Mouse (Mus musculus): ENCODE measurements around the gene Mrpl53.

DNA sequence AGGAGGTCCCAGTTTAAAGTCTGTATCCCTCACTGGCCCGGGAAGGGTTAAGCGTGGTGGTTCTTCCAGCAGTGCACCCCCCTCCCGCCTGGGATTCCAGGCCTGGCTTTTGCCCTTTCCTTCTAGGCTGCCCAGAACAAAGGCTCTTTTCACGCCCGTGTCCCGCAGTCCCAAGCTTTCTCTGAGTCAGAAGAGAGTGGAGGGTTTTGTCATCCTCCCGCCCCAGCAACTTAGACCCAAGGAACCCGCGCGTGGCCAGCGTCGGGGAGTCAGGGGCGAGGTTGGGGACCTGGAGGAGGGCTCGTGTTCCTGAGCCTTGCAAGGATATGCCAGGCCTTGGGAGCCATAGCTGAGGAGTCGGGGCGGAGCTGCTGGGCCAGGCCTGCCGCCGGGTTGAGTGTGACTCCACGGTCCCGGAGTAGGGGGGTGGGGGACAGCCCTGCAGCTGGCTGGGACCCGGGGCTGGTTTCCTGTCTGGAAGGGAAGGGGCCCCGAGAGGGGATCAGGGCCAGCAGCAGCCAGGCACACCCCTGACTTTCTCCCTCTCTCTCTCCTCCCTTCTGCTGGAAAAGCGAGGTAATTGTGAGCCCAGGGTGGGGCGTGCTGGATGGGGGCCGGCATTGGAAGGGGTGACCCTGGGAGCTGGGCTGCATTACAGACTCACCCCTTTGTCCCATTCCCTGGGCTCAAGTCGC lies 28.2 kb downstream of the Mrpl53 start:
- TF ChIP-seq CTCF (IDR thresholded peaks at IDR 0.05; ENCODE audit: low read depth, low read length) (no peak), TAL1 (conservative IDR thresholded peaks at IDR 0.05; ENCODE audit: low read depth, low read length) (no peak)
